Comparison of ENCODE assay signal across 8 mouse cellular contexts in genomic region chr12:3368771-3369170, GRCm38 (mm10). TPM values are rescaled to one million over a fixed set of nuclear protein-coding genes. Genes with fewer than 3 reads are reported as not detected.
DNase-seq lines count a peak whose midpoint lies in the region; ATAC-seq and TF ChIP-seq lines count a peak whose summit lies in the region.
"Had no signal": no experiment of that assay in that cellular context is flagged by ENCODE, and none has a peak within 500 bp of the region (broad histone marks: within the 10 kb centered on the region; RNA-seq: fewer than 3 reads in every experiment).

No protein-coding gene starts in this region.

- DNase-seq in layer of hippocampus, adult 2 months (ENCODE audit: low spot score in 2 of 2): no peak
- DNase-seq in layer of hippocampus, adult 9-10 months (ENCODE audit: low spot score): no peak
- DNase-seq in cerebellum, adult 11 months: no peak
- no peak for DNase-seq in adipocyte (ENCODE audit: low spot score)

- peaks cover 56% of the 10 kb centered on the region for H3K4me1 ChIP-seq in embryonic facial prominence, embryonic 15.5 days
- peaks cover 80% of the 10 kb centered on the region for H3K4me1 ChIP-seq in hindbrain, embryonic 15.5 days (replicated peaks)
- peaks cover 80% of the 10 kb centered on the region for H3K4me1 ChIP-seq in neural tube, embryonic 13.5 days (replicated peaks)

- peak overlapping the region; percentile 66 for H3K4me3 ChIP-seq in layer of hippocampus, adult 2 months
- 0 out of 2 replicates have a peak overlapping the region, but pooled peaks have one; percentile 6 for H3K4me3 ChIP-seq in embryonic facial prominence, embryonic 15.5 days (replicated peaks)
- H3K4me3 ChIP-seq in hindbrain, embryonic 15.5 days: peak overlapping the region; percentile 79
- peak overlapping the region; percentile 62 for H3K4me3 ChIP-seq in neural tube, embryonic 13.5 days

- H3K27me3 ChIP-seq in embryonic facial prominence, embryonic 15.5 days: no peaks in the 10 kb centered on the region
- no peaks in the 10 kb centered on the region for H3K27me3 ChIP-seq in hindbrain, embryonic 15.5 days
- no peaks in the 10 kb centered on the region for H3K27me3 ChIP-seq in neural tube, embryonic 13.5 days

- no peaks in the 10 kb centered on the region for H3K9me3 ChIP-seq in embryonic facial prominence, embryonic 15.5 days (replicated peaks)
- no peaks in the 10 kb centered on the region for H3K9me3 ChIP-seq in hindbrain, embryonic 15.5 days
- no peaks in the 10 kb centered on the region for H3K9me3 ChIP-seq in neural tube, embryonic 13.5 days

- WGBS in embryonic facial prominence, embryonic 15.5 days: 28% methylated on average over 3 of the region's 3 CpGs
- 21% methylated on average over 3 of the region's 3 CpGs for WGBS in hindbrain, embryonic 15.5 days
- 41% methylated on average over 3 of the region's 3 CpGs for WGBS in neural tube, embryonic 13.5 days

- peaks cover 28% of the 10 kb centered on the region for H3K36me3 ChIP-seq in embryonic facial prominence, embryonic 15.5 days
- peaks cover 12% of the 10 kb centered on the region for H3K36me3 ChIP-seq in hindbrain, embryonic 15.5 days
- peaks cover 33% of the 10 kb centered on the region for H3K36me3 ChIP-seq in neural tube, embryonic 13.5 days

- TF ChIP-seq CTCF in layer of hippocampus, adult 2 months (conservative IDR thresholded peaks at IDR 0.05): no peak

- H3K27ac ChIP-seq in layer of hippocampus, adult 2 months: peak overlapping the region; percentile 98
- H3K27ac ChIP-seq in embryonic facial prominence, embryonic 15.5 days (replicated peaks): no peak overlapping the region
- H3K27ac ChIP-seq in hindbrain, embryonic 15.5 days (replicated peaks): peak overlapping the region; percentile 34; the same call in 1 of the 2 replicates
- H3K27ac ChIP-seq in neural tube, embryonic 13.5 days (replicated peaks): peak overlapping the region; percentile 64
- H3K27ac ChIP-seq: macrophage had no signal

- 0 out of 2 replicates have a peak overlapping the region, but pooled peaks have one; percentile 6 for H3K4me2 ChIP-seq in embryonic facial prominence, embryonic 15.5 days (replicated peaks)
- peak overlapping the region; percentile 68 for H3K4me2 ChIP-seq in hindbrain, embryonic 15.5 days
- H3K4me2 ChIP-seq in neural tube, embryonic 13.5 days: peak overlapping the region; percentile 62

- no peak overlapping the region for H3K9ac ChIP-seq in embryonic facial prominence, embryonic 15.5 days
- H3K9ac ChIP-seq in hindbrain, embryonic 15.5 days: peak overlapping the region; percentile 30
- H3K9ac ChIP-seq in neural tube, embryonic 13.5 days: peak overlapping the region; percentile 65

- ATAC-seq in embryonic facial prominence, embryonic 15.5 days (ENCODE audit: insufficient number of reproducible peaks, low FRiP score, low TSS enrichment, low read depth): no peak
- no peak for ATAC-seq in hindbrain, embryonic 15.5 days (ENCODE audit: low FRiP score, low read depth)
- no peak for ATAC-seq in neural tube, embryonic 13.5 days (ENCODE audit: low read depth)

RNA-seq across cellular contexts. Expression of gene Kif3c, which starts 3.8 kb away (rescaled TPM):
- 100 to 1,000 TPM; 167 to 169 TPM for total RNA-seq in layer of hippocampus, adult 2 months (2021)
- 13.2 and 14.8 TPM in 2 replicates for polyA plus RNA-seq in embryonic facial prominence, embryonic 15.5 days (2015; fragmentation: Nextera tagmentation; extraction: Ambion mirVana)
- polyA plus RNA-seq in hindbrain, embryonic 15.5 days (2015; fragmentation: Nextera tagmentation; extraction: Ambion mirVana): 79.9 and 85.8 TPM in 2 replicates
- 76.3 and 77.3 TPM in 2 replicates for polyA plus RNA-seq in neural tube, embryonic 13.5 days (2015; fragmentation: Nextera tagmentation; extraction: Ambion mirVana)

RNA-seq across cellular contexts. Expression of gene Asxl2, which starts 57.9 kb away (rescaled TPM):
- 10 to 100 TPM; 32.6 to 34.3 TPM for total RNA-seq in layer of hippocampus, adult 2 months (2021)
- polyA plus RNA-seq in embryonic facial prominence, embryonic 15.5 days (2015; fragmentation: Nextera tagmentation; extraction: Ambion mirVana): 17.7 and 18.0 TPM in 2 replicates
- polyA plus RNA-seq in hindbrain, embryonic 15.5 days (2015; fragmentation: Nextera tagmentation; extraction: Ambion mirVana): 11.0 and 14.2 TPM in 2 replicates
- polyA plus RNA-seq in neural tube, embryonic 13.5 days (2015; fragmentation: Nextera tagmentation; extraction: Ambion mirVana): 12.9 and 13.4 TPM in 2 replicates

RNA-seq across cellular contexts. Expression of gene Rab10, which starts 59.0 kb away (rescaled TPM):
- total RNA-seq in layer of hippocampus, adult 2 months (2021): 100 to 1,000 TPM; 151 to 158 TPM
- 90.2 and 96.1 TPM in 2 replicates for polyA plus RNA-seq in embryonic facial prominence, embryonic 15.5 days (2015; fragmentation: Nextera tagmentation; extraction: Ambion mirVana)
- polyA plus RNA-seq in hindbrain, embryonic 15.5 days (2015; fragmentation: Nextera tagmentation; extraction: Ambion mirVana): 154 and 161 TPM in 2 replicates
- 165 and 169 TPM in 2 replicates for polyA plus RNA-seq in neural tube, embryonic 13.5 days (2015; fragmentation: Nextera tagmentation; extraction: Ambion mirVana)

Comparison
In these comparisons a context has a peak if more than half of its experiments do, and no peak if none do; other contexts are left out.
1. H3K4me3 ChIP-seq: peak in every context shown above with its lines; median percentile 79 in hindbrain, embryonic 15.5 days; 66 in layer of hippocampus, adult 2 months; 62 in neural tube, embryonic 13.5 days; 6 in embryonic facial prominence, embryonic 15.5 days.
2. H3K4me2 ChIP-seq: peak in every context shown above with its lines; median percentile 68 in hindbrain, embryonic 15.5 days; 62 in neural tube, embryonic 13.5 days; 6 in embryonic facial prominence, embryonic 15.5 days.